Mouse (Mus musculus): ENCODE measurements around the gene B4galnt2. TPM values are rescaled to one million over a fixed set of nuclear protein-coding genes. Genes with fewer than 3 reads are reported as not detected.
A peak's percentile ranks its signal among the peaks of the same experiment; 100 is the strongest.

B4galnt2 gene
- total and polyA plus RNA-seq, 3 experiments = 0.34 to 1.9 (median 0.42) TPM

- Histone ChIP-seq H3K27me3 (replicated peaks) (peaks cover 67% of the 10 kb centered on the region), H3K4me3 (replicated peaks in 1 of 3; ENCODE audit: low read depth in 2 of 3, low read length in 2 of 3, poor library complexity in 1 of 3) (no peak overlapping the region), H3K9ac (ENCODE audit: insufficient read depth, low read depth) (no peak overlapping the region), H3K4me1 (ENCODE audit: control insufficient read depth in 1 of 2, insufficient read depth in 2 of 2) (peaks cover 0 to 3% of the 10 kb centered on the region in 2 experiments; a peak in 1 of 4 replicates), H3K36me3 (replicated peaks in 1 of 2; ENCODE audit: control insufficient read depth in 1 of 2, insufficient read depth in 1 of 2, low read length in 1 of 2) (no peaks in the 10 kb centered on the region), H3K4me2 (ENCODE audit: insufficient read depth, low read depth, poor library complexity, severe bottlenecking) (no peak overlapping the region), H3K79me2 (replicated peaks; ENCODE audit: control insufficient read depth, extremely low read depth, insufficient read depth, poor library complexity, severe bottlenecking) (no peaks in the 10 kb centered on the region), H3K9me3 (replicated peaks; ENCODE audit: low read length) (peaks cover 11% of the 10 kb centered on the region), H3K27ac (ENCODE audit: insufficient read depth, low read depth) (no peak overlapping the region)
- in situ Hi-C loops (cut with MboI; ENCODE audit: low pct_ligation_motif_present, low pct_unique_long_range_greater_than_20kb, low sequenced_read_pairs) = no loop called here
- no peak for TF ChIP-seq CHD1 (IDR thresholded peaks at IDR 0.05; ENCODE audit: low read depth, low read length)
- TF ChIP-seq RCOR1 (conservative IDR thresholded peaks at IDR 0.05; ENCODE audit: low read depth, low read length) = no peak
- TF ChIP-seq HCFC1 (IDR thresholded peaks at IDR 0.05; ENCODE audit: low read depth, low read length) = no peak
- no peak for TF ChIP-seq NELFE (IDR thresholded peaks at IDR 0.05; ENCODE audit: low read depth, low read length)
- no peak for TF ChIP-seq ZC3H11A (IDR thresholded peaks at IDR 0.05; ENCODE audit: low read depth, low read length)
- TF ChIP-seq MAX (IDR thresholded peaks at IDR 0.05; ENCODE audit: low read length) = no peak
- no peak for TF ChIP-seq E2F4 (IDR thresholded peaks at IDR 0.05; ENCODE audit: insufficient replicate concordance, low read depth, low read length)
- no peak for DNase-seq (ENCODE audit: extremely low read depth)
- dilution Hi-C loops (cut with MboI; ENCODE audit: extremely low pct_ligation_motif_present, extremely low pct_unique_long_range_greater_than_20kb, low sequenced_read_pairs) = no loop called here
These were observed 7.4 kb upstream of the B4galnt2 start for GRCm38 (mm10) chr11:95921991-95922621.

- H3K4me3 ChIP-seq (replicated peaks in 1 of 3; ENCODE audit: low read depth in 2 of 3, low read length in 2 of 3, poor library complexity in 1 of 3) = no peak overlapping the region
- dilution Hi-C loops (cut with MboI; ENCODE audit: extremely low pct_ligation_motif_present, extremely low pct_unique_long_range_greater_than_20kb, low sequenced_read_pairs) (no loop called here), in situ Hi-C loops (cut with MboI; ENCODE audit: low pct_ligation_motif_present, low pct_unique_long_range_greater_than_20kb, low sequenced_read_pairs) (no loop called here)
- no peaks in the 10 kb centered on the region for H3K79me2 ChIP-seq (replicated peaks; ENCODE audit: control insufficient read depth, extremely low read depth, insufficient read depth, poor library complexity, severe bottlenecking)
- no peak for TF ChIP-seq MAFK (IDR thresholded peaks at IDR 0.05; ENCODE audit: insufficient replicate concordance, low read length)
- TF ChIP-seq MAX (IDR thresholded peaks at IDR 0.05; ENCODE audit: low read length) = no peak
- no peak for TF ChIP-seq USF2 (conservative IDR thresholded peaks at IDR 0.05; ENCODE audit: low read depth, low read length)
- no peak for TF ChIP-seq CHD2 (IDR thresholded peaks at IDR 0.05; ENCODE audit: low read length)
- TF ChIP-seq ZNF384 (IDR thresholded peaks at IDR 0.05; ENCODE audit: low read depth, low read length) = no peak
- H3K36me3 ChIP-seq (replicated peaks in 1 of 2; ENCODE audit: control insufficient read depth in 1 of 2, insufficient read depth in 1 of 2, low read length in 1 of 2) = no peaks in the 10 kb centered on the region
- H3K4me1 ChIP-seq (ENCODE audit: control insufficient read depth in 1 of 2, insufficient read depth in 2 of 2) = 0 out of 4 replicates have a peak, but pooled peaks cover 0 to 4% of the 10 kb centered on the region in 2 experiments
- H3K27me3 ChIP-seq (replicated peaks) = peaks cover 83% of the 10 kb centered on the region
- H3K27ac ChIP-seq (ENCODE audit: insufficient read depth, low read depth) = no peak overlapping the region
- H3K9me3 ChIP-seq (replicated peaks; ENCODE audit: low read length) = no peaks in the 10 kb centered on the region
- DNase-seq (ENCODE audit: extremely low read depth) = no peak
- H3K9ac ChIP-seq (ENCODE audit: insufficient read depth, low read depth) = no peak overlapping the region
- H3K4me2 ChIP-seq (ENCODE audit: insufficient read depth, low read depth, poor library complexity, severe bottlenecking) = peak overlapping the region; percentile 82
These were observed 1.7 kb upstream of the B4galnt2 start for GRCm38 (mm10) chr11:95916426-95916825.

GRCm38 (mm10) chr11:95915006-95915710, 467 bp upstream of the B4galnt2 start:
- DNase-seq (ENCODE audit: extremely low read depth) = no peak
- 0 out of 4 replicates have a peak, but pooled peaks cover 0 to 4% of the 10 kb centered on the region in 2 experiments for H3K4me1 ChIP-seq (ENCODE audit: control insufficient read depth in 1 of 2, insufficient read depth in 2 of 2)
- H3K4me2 ChIP-seq (ENCODE audit: insufficient read depth, low read depth, poor library complexity, severe bottlenecking) = peak overlapping the region; percentile 80
- H3K27ac ChIP-seq (ENCODE audit: insufficient read depth, low read depth) = no peak overlapping the region
- no peaks in the 10 kb centered on the region for H3K79me2 ChIP-seq (replicated peaks; ENCODE audit: control insufficient read depth, extremely low read depth, insufficient read depth, poor library complexity, severe bottlenecking)
- H3K36me3 ChIP-seq (replicated peaks in 1 of 2; ENCODE audit: control insufficient read depth in 1 of 2, insufficient read depth in 1 of 2, low read length in 1 of 2) = no peaks in the 10 kb centered on the region
- no peak overlapping the region for H3K4me3 ChIP-seq (replicated peaks in 1 of 3; ENCODE audit: low read depth in 2 of 3, low read length in 2 of 3, poor library complexity in 1 of 3)
- no peak overlapping the region for H3K9ac ChIP-seq (ENCODE audit: insufficient read depth, low read depth)
- H3K27me3 ChIP-seq (replicated peaks) = peaks cover 83% of the 10 kb centered on the region
- in situ Hi-C loops (cut with MboI; ENCODE audit: low pct_ligation_motif_present, low pct_unique_long_range_greater_than_20kb, low sequenced_read_pairs) = no loop called here
- TF ChIP-seq ETS1 (conservative IDR thresholded peaks at IDR 0.05; ENCODE audit: low read depth, low read length) = no peak
- TF ChIP-seq GABPA (IDR thresholded peaks at IDR 0.05; ENCODE audit: insufficient replicate concordance, low read depth, low read length) = no peak
- no peak for TF ChIP-seq NELFE (IDR thresholded peaks at IDR 0.05; ENCODE audit: low read depth, low read length)
- no peak for TF ChIP-seq JUND (conservative IDR thresholded peaks at IDR 0.05; ENCODE audit: low read depth, low read length)
- no peak for TF ChIP-seq RCOR1 (conservative IDR thresholded peaks at IDR 0.05; ENCODE audit: low read depth, low read length)
- TF ChIP-seq PAX5 (IDR thresholded peaks at IDR 0.05; ENCODE audit: low read length) = no peak
- TF ChIP-seq POLR2A (IDR thresholded peaks at IDR 0.05; ENCODE audit: low read depth, low read length) = no peak
- TF ChIP-seq JUN (IDR thresholded peaks at IDR 0.05; ENCODE audit: insufficient read depth, low read depth, low read length) = no peak
- no peak for TF ChIP-seq MAZ (IDR thresholded peaks at IDR 0.05; ENCODE audit: low read depth, low read length)
- TF ChIP-seq MAFK (IDR thresholded peaks at IDR 0.05; ENCODE audit: insufficient replicate concordance, low read length) = no peak
- H3K9me3 ChIP-seq (replicated peaks; ENCODE audit: low read length) = no peaks in the 10 kb centered on the region
- dilution Hi-C loops (cut with MboI; ENCODE audit: extremely low pct_ligation_motif_present, extremely low pct_unique_long_range_greater_than_20kb, low sequenced_read_pairs) = no loop called here

Data from CH12.LX (cell line).